Mouse (Mus musculus): Measurements from ENCODE around the gene Nanos3. TPM values are rescaled to one million over a fixed set of nuclear protein-coding genes. Genes with fewer than 3 reads are reported as not detected.

The Nanos3 gene
- polyA plus RNA-seq, 1 experiment from 2014 or later: 10.3 TPM

DNA sequence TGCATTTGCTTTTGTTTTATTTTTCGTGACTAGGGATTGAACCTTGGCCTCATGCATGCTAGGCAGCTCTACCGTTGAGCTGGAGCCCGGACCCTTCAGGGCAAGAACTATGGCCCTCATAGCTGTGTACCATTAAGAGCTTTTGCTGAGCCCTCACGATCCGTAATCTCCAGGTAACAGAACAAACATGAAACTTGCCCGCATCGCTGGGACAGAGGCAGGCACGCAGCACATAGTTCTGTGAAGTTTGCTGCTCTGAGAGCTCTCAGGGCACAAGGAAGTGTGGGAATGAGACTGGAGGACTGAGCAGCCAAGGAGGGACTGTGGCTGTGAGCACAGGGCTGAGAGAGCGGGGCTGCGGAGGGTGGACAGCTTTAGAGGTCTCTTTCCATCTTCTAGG lies 3.7 kb upstream of the Nanos3 start:
- H3K9me3 ChIP-seq: no peaks in the 10 kb centered on the region
- peaks cover 19% of the 10 kb centered on the region for H3K27me3 ChIP-seq
- H3K4me3 ChIP-seq: no peak overlapping the region
- no peak overlapping the region for H3K27ac ChIP-seq
- H3K9ac ChIP-seq: no peak overlapping the region
- H3K4me2 ChIP-seq: no peak overlapping the region
- H3K4me1 ChIP-seq (replicated peaks): peaks cover 32% of the 10 kb centered on the region
- 88% methylated on average over 10 of the region's 10 CpGs for WGBS
- no peaks in the 10 kb centered on the region for H3K36me3 ChIP-seq
- no peak for ATAC-seq (ENCODE audit: low FRiP score)

- peak overlapping the region; percentile 58 for H3K4me2 ChIP-seq
- 4% methylated on average over 21 of the region's 21 CpGs for WGBS
- peak overlapping the region; percentile 30 for H3K4me3 ChIP-seq
- H3K4me1 ChIP-seq (replicated peaks): peaks cover 33% of the 10 kb centered on the region
- no peak for ATAC-seq (ENCODE audit: low FRiP score)
- H3K9ac ChIP-seq: peak overlapping the region; percentile 61
- H3K27ac ChIP-seq: no peak overlapping the region
- H3K36me3 ChIP-seq: no peaks in the 10 kb centered on the region
- H3K27me3 ChIP-seq: peaks cover 13% of the 10 kb centered on the region
- H3K9me3 ChIP-seq: no peaks in the 10 kb centered on the region
Observed at GRCm38 (mm10) chr8:84187065-84187755, 2.2 kb upstream of the Nanos3 start.

DNA sequence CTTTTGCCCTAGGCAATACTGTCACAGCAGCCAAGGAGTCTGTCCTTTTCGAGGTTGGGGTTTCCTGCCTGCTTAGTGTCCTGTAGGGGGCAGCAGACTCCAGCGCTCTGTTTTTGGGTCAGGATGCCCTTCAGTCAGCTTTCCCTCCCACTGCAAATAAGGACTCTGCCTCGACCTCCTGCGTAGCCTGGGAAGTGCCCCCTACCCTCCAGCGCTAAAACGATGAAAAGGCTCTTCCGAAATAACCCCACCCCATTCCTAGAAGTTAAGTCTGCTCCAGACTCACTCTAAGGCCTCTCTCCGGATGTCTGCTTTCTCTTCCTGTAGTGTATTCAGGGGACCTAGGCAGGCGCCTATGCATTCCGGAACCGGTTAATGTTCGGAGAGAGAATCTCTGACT lies 1.5 kb upstream of the Nanos3 start:
- Histone ChIP-seq H3K27ac (no peak overlapping the region), H3K27me3 (peaks cover 9% of the 10 kb centered on the region), H3K4me3 (peak overlapping the region; percentile 30), H3K9me3 (no peaks in the 10 kb centered on the region), H3K4me1 (replicated peaks) (peaks cover 35% of the 10 kb centered on the region), H3K36me3 (no peaks in the 10 kb centered on the region), H3K9ac (peak overlapping the region; percentile 61), H3K4me2 (peak overlapping the region; percentile 58)
- WGBS: 1% methylated on average over 12 of the region's 12 CpGs
- no peak for ATAC-seq (ENCODE audit: low FRiP score)

DNA sequence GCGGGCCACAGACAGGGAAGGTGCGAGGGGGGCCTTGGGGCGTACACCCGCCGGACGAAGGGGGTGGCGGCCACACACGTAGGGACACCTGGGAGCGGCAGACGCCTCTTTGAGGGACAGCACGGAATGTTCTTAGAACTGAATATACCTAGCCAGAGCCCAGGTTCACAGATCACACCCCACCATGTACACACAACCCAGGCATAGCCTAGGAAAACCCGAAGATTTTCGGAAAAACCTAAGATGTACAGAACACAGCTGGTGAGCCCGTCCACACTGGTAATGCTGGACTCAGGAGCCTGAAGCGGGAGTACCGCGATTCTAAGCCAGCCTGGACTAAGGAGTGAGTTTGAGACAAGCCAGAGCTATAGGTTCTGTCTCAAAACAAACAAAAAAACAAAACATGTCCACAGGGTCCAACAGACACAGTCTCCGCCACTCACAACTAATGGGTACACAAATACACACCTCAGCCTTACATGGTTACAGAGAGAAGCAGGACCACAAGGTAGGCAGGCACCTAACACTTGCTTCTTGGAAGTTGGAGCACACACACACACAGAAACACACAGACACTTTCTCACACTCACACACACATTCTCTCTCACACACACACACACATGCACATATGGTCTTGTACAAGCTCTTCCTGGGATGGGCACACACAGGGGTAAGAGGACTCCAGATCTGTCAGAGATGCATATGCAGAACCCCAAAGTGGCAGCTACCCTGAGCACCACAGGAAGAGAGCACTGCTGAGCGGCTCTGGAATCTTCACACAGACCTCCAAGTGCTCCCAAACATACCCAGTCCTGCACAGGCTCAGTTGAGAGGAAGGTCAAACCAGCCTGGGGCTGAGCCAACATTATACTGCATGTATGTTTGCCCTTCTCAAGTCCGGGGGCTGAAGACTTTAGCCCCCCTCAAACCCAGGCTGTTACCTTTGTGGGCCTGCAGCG lies 653 bp downstream of the Nanos3 start:
- peak; percentile 11 for ATAC-seq (ENCODE audit: low FRiP score)
- peaks cover 57% of the 10 kb centered on the region for H3K4me1 ChIP-seq (replicated peaks)
- peak overlapping the region; percentile 96 for H3K27ac ChIP-seq
- H3K27me3 ChIP-seq: peaks cover 9% of the 10 kb centered on the region
- H3K9ac ChIP-seq: peak overlapping the region; percentile 98
- 21% methylated on average over 21 of the region's 21 CpGs for whole genome bisulfite sequencing
- no peaks in the 10 kb centered on the region for H3K36me3 ChIP-seq
- H3K4me2 ChIP-seq: peak overlapping the region; percentile 79
- H3K4me3 ChIP-seq: peak overlapping the region; percentile 70
- H3K9me3 ChIP-seq: no peaks in the 10 kb centered on the region

- peak overlapping the region; percentile 96 for H3K27ac ChIP-seq
- WGBS: 2% methylated on average over 85 of the region's 87 CpGs
- peak overlapping the region; percentile 70 for H3K4me3 ChIP-seq
- ATAC-seq (ENCODE audit: low FRiP score): peak; percentile 45
- H3K27me3 ChIP-seq: peaks cover 9% of the 10 kb centered on the region
- H3K4me1 ChIP-seq (replicated peaks): peaks cover 66% of the 10 kb centered on the region
- peak overlapping the region; percentile 79 for H3K4me2 ChIP-seq
- H3K9ac ChIP-seq: peak overlapping the region; percentile 98
- no peaks in the 10 kb centered on the region for H3K9me3 ChIP-seq
- peaks cover 5% of the 10 kb centered on the region; the same call in 1 of the 2 replicates for H3K36me3 ChIP-seq
Observed at GRCm38 (mm10) chr8:84183261-84184084, 1.5 kb downstream of the Nanos3 start.

GRCm38 (mm10) chr8:84182833-84183232 lies 2.2 kb downstream of the Nanos3 start:
- H3K4me1 ChIP-seq (replicated peaks): peaks cover 72% of the 10 kb centered on the region
- peak overlapping the region; percentile 98 for H3K9ac ChIP-seq
- ATAC-seq (ENCODE audit: low FRiP score): peak; percentile 40; the same call in 1 of the 2 replicates
- peaks cover 6% of the 10 kb centered on the region; the same call in 1 of the 2 replicates for H3K36me3 ChIP-seq
- H3K27me3 ChIP-seq: peaks cover 8% of the 10 kb centered on the region
- H3K4me3 ChIP-seq: peak overlapping the region; percentile 70
- H3K27ac ChIP-seq: peak overlapping the region; percentile 96
- H3K4me2 ChIP-seq: peak overlapping the region; percentile 79
- WGBS: 52% methylated on average over 4 of the region's 4 CpGs
- no peaks in the 10 kb centered on the region for H3K9me3 ChIP-seq

- peak; percentile 55 for ATAC-seq (ENCODE audit: low FRiP score)
- H3K9ac ChIP-seq: peak overlapping the region; percentile 76
- H3K4me3 ChIP-seq: peak overlapping the region; percentile 41
- peak overlapping the region; percentile 91 for H3K27ac ChIP-seq
- H3K27me3 ChIP-seq: no peaks in the 10 kb centered on the region
- H3K4me1 ChIP-seq (replicated peaks): peaks cover 71% of the 10 kb centered on the region
- H3K4me2 ChIP-seq: peak overlapping the region; percentile 79
- 0% methylated on average over 16 of the region's 16 CpGs for WGBS
- no peaks in the 10 kb centered on the region for H3K9me3 ChIP-seq
- peaks cover 17% of the 10 kb centered on the region for H3K36me3 ChIP-seq
Observed at GRCm38 (mm10) chr8:84180530-84181190, 4.4 kb downstream of the Nanos3 start.

GRCm38 (mm10) chr8:84179946-84180345 lies 5.1 kb downstream of the Nanos3 start:
- WGBS: 7% methylated on average over 4 of the region's 4 CpGs
- ATAC-seq (ENCODE audit: low FRiP score): no peak
- Histone ChIP-seq H3K9ac (peak overlapping the region; percentile 76), H3K27ac (peak overlapping the region; percentile 91), H3K4me2 (peak overlapping the region; percentile 79), H3K4me1 (replicated peaks) (peaks cover 71% of the 10 kb centered on the region), H3K9me3 (no peaks in the 10 kb centered on the region), H3K4me3 (peak overlapping the region; percentile 41), H3K27me3 (no peaks in the 10 kb centered on the region), H3K36me3 (peaks cover 24% of the 10 kb centered on the region)

DNA sequence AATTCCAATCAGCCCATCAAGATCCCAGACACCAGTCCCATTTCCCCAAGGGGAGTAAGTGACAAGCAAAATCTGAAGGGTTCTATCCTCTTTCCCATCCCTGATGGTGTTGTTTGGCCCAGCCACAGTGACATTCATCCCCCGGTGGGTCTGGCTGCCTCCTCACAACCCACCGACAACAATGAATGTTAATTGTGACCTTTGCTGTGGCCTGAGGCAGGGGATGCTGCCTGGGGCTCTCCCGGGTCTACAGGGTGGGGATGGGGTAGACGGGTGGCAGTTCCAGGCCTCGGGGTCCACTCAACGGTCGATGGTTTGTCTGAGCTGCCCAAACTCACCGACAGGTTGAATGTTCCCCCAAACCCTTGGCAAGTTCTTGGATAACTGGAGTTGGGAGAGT lies 6.4 kb downstream of the Nanos3 start:
- WGBS: 67% methylated on average over 8 of the region's 8 CpGs
- Histone ChIP-seq H3K9ac (peak overlapping the region; percentile 9; the same call in 1 of the 2 replicates), H3K9me3 (no peaks in the 10 kb centered on the region)

DNA sequence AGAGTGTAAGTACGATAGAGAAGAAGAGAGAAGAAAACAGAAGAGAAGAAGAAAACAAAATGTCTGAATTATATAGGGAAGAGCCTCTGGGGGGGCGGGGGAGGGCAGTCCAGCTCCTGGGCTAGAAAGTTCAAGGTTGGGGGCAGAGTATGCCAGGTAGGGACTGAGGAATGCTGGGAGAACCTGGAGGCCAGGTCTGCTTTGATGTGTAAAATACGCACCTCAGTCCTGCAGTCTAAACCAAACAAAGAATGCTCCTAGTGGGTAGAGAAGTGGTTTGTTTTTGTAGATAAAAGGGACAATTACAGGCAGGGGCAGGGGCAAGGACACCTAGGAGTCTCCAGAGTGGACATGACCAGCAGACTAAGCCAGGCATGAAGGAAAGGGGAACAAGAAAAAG lies 7.6 kb downstream of the Nanos3 start:
- Histone ChIP-seq H3K4me1 (replicated peaks) (peaks cover 54% of the 10 kb centered on the region), H3K27ac (no peak overlapping the region), H3K27me3 (no peaks in the 10 kb centered on the region), H3K4me3 (no peak overlapping the region), H3K4me2 (no peak overlapping the region), H3K9ac (no peak overlapping the region), H3K9me3 (no peaks in the 10 kb centered on the region), H3K36me3 (peaks cover 50% of the 10 kb centered on the region)
- no peak for ATAC-seq (ENCODE audit: low FRiP score)
- WGBS: 96% methylated on average over 3 of the region's 3 CpGs

More for the DNA sequence above, 6.4 kb downstream of the Nanos3 start:
- Histone ChIP-seq H3K36me3 (peaks cover 38% of the 10 kb centered on the region), H3K4me1 (replicated peaks) (peaks cover 60% of the 10 kb centered on the region), H3K4me3 (no peak overlapping the region), H3K4me2 (peak overlapping the region; percentile 10; the same call in 1 of the 2 replicates), H3K27ac (no peak overlapping the region), H3K27me3 (no peaks in the 10 kb centered on the region)
- ATAC-seq (ENCODE audit: low FRiP score): no peak

- peaks cover 45% of the 10 kb centered on the region for H3K4me1 ChIP-seq (replicated peaks)
- WGBS: 39% methylated on average over 3 of the region's 3 CpGs
- peak overlapping the region; percentile 39; the same call in 1 of the 2 replicates for H3K9ac ChIP-seq
- no peaks in the 10 kb centered on the region for H3K27me3 ChIP-seq
- no peak overlapping the region for H3K4me2 ChIP-seq
- H3K4me3 ChIP-seq: no peak overlapping the region
- no peak for ATAC-seq (ENCODE audit: low FRiP score)
- H3K9me3 ChIP-seq: no peaks in the 10 kb centered on the region
- peaks cover 58% of the 10 kb centered on the region for H3K36me3 ChIP-seq
- H3K27ac ChIP-seq: no peak overlapping the region
Observed at GRCm38 (mm10) chr8:84176560-84176959, 8.5 kb downstream of the Nanos3 start.

Data from hindbrain, embryonic 13.5 days (tissue).